9 mouse cellular contexts compared by ENCODE assay signal in the genomic region with DNA sequence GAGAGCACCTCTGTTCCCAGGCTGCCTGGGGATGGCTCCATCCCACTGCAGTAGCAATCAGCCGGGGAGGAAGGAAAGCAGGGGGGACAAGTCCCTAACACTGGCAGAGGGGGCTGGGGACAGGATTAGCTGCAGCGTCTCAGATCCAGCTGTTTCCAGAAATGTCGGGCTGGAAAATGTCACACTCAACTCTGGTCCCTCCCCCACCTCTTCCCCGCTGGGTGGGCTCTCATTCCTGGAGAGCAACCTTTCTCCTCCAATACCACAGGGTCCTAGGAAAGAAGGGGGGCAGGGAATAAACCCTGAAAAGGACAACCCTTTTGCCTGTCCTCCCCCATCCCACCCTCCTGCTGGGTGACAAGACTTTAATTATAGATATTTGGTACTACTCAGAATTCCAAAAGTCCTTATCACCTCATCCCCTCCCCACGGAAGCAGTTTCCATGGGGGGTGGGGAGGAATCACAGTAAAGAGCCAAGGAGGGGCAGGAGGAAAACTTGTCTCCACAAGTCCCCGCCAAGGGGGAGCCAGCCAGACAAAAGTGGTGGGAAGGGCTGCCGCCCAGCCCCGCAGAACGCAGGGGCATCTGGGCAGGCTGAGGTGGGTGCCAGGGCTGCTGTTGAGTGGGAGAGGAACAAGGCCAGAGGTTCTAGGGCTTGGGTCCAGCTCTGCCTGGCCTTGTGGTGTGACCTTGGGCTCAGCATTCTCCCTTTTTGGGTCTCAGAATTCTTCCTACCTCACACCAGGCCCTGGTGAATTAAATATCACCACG. TPM values are rescaled to one million over a fixed set of nuclear protein-coding genes. Genes with fewer than 3 reads are reported as not detected.
DNase-seq lines count a peak whose midpoint lies in the region; ATAC-seq and TF ChIP-seq lines count a peak whose summit lies in the region.
"Had no signal": no experiment of that assay in that cellular context is flagged by ENCODE, and none has a peak within 500 bp of the region (broad histone marks: within the 10 kb centered on the region; RNA-seq: fewer than 3 reads in every experiment).

No protein-coding gene starts in this region.

- H3K4me2 ChIP-seq in heart, embryonic 14.5 days (ENCODE audit: low read length), result peak overlapping the region; percentile 94
- H3K4me2 ChIP-seq in forebrain, embryonic 11.5 days (ENCODE audit: low read depth, low read length, severe bottlenecking), result peak overlapping the region; percentile 95; the same call in 1 of the 2 replicates
- H3K4me2 ChIP-seq in limb, embryonic 14.5 days (replicated peaks; ENCODE audit: low read depth, low read length, severe bottlenecking), result peak overlapping the region; percentile 97

- no peak for TF ChIP-seq POLR2A in limb, embryonic 14.5 days (IDR thresholded peaks at IDR 0.05; ENCODE audit: borderline replicate concordance, extremely low read depth, insufficient read depth, insufficient read length)

- peak overlapping the region; percentile 38 to 53; a peak in 2 of 4 replicates for H3K27ac ChIP-seq in heart, embryonic 14.5 days (replicated peaks in 1 of 2; ENCODE audit: control insufficient read depth in 1 of 2, insufficient read depth in 1 of 2, low read depth in 2 of 2, low read length in 2 of 2)
- no peak overlapping the region for H3K27ac ChIP-seq in forebrain, embryonic 11.5 days (ENCODE audit: low read depth, low read length)
- H3K27ac ChIP-seq in limb, embryonic 14.5 days (replicated peaks; ENCODE audit: low read depth, low read length), result no peak overlapping the region

- DNase-seq in heart, adult 11 months, result no peak
- peak; percentile 71 for DNase-seq in ES-CJ7 (ENCODE audit: low read depth, low spot score)
- no peak for DNase-seq in forebrain, embryonic 11.5 days (ENCODE audit: low spot score)
- no peak for DNase-seq in limb, embryonic 14.5 days (ENCODE audit: low spot score)
- no peak for DNase-seq in right cerebral cortex, postnatal 36 days (ENCODE audit: low spot score in 2 of 2)
- no peak for DNase-seq in thymus, postnatal 14 days
- DNase-seq: cerebellum, adult 8-10 months had no signal

- no peak for ATAC-seq in heart, embryonic 14.5 days (ENCODE audit: insufficient number of reproducible peaks, insufficient read depth, low FRiP score, low read depth)
- no peak for ATAC-seq in forebrain, embryonic 11.5 days (replicated peaks; ENCODE audit: low FRiP score)
- 0 out of 2 replicates have a peak, but pooled peaks have one; percentile 7 for ATAC-seq in limb, embryonic 14.5 days (ENCODE audit: low FRiP score, low read depth)
- ATAC-seq in erythroid progenitor cell, adult 5-6 weeks (replicated peaks; ENCODE audit: low FRiP score, poor library complexity, severe bottlenecking), result no peak

- peak overlapping the region; percentile 59 for H3K9ac ChIP-seq in heart, embryonic 14.5 days (ENCODE audit: low read length)
- H3K9ac ChIP-seq in forebrain, embryonic 11.5 days (ENCODE audit: low read length), result peak overlapping the region; percentile 31
- peak overlapping the region; percentile 41 for H3K9ac ChIP-seq in limb, embryonic 14.5 days (ENCODE audit: low read depth, low read length, severe bottlenecking)

- no peaks in the 10 kb centered on the region for H3K27me3 ChIP-seq in heart, embryonic 14.5 days (ENCODE audit: control insufficient read depth, insufficient read depth, low read length)
- H3K27me3 ChIP-seq in forebrain, embryonic 11.5 days (ENCODE audit: control insufficient read depth, insufficient read depth, low read length), result no peaks in the 10 kb centered on the region
- H3K27me3 ChIP-seq in limb, embryonic 14.5 days (ENCODE audit: control insufficient read depth, insufficient read depth, low read length), result no peaks in the 10 kb centered on the region

- H3K36me3 ChIP-seq in heart, embryonic 14.5 days (ENCODE audit: control insufficient read depth, insufficient read depth, low read length), result peaks cover 38% of the 10 kb centered on the region
- no peaks in the 10 kb centered on the region; the same call in 1 of the 2 replicates for H3K36me3 ChIP-seq in forebrain, embryonic 11.5 days (ENCODE audit: control insufficient read depth, insufficient read depth, low read length)
- peaks cover 42% of the 10 kb centered on the region for H3K36me3 ChIP-seq in limb, embryonic 14.5 days (ENCODE audit: control insufficient read depth, insufficient read depth, low read length)

- 14% methylated on average over 10 of the region's 10 CpGs for WGBS in heart, embryonic 14.5 days
- WGBS in forebrain, embryonic 11.5 days, result 24% methylated on average over 10 of the region's 10 CpGs
- WGBS in limb, embryonic 14.5 days, result 16% methylated on average over 10 of the region's 10 CpGs

- peak overlapping the region in 1 of 2 experiments; percentile 68; a peak in 2 of 4 replicates for H3K4me3 ChIP-seq in heart, embryonic 14.5 days (ENCODE audit: control insufficient read depth in 1 of 2, insufficient read depth in 1 of 2, low read depth in 1 of 2, low read length in 2 of 2)
- no peak overlapping the region; the same call in 1 of the 2 replicates for H3K4me3 ChIP-seq in forebrain, embryonic 11.5 days (ENCODE audit: low read depth, low read length)
- H3K4me3 ChIP-seq in limb, embryonic 14.5 days (replicated peaks; ENCODE audit: low read length), result peak overlapping the region; percentile 95

- no peaks in the 10 kb centered on the region for H3K9me3 ChIP-seq in heart, embryonic 14.5 days (ENCODE audit: control insufficient read depth, low read length)
- H3K9me3 ChIP-seq in forebrain, embryonic 11.5 days (ENCODE audit: control insufficient read depth, low read length), result no peaks in the 10 kb centered on the region
- H3K9me3 ChIP-seq in limb, embryonic 14.5 days (ENCODE audit: control insufficient read depth, low read length), result no peaks in the 10 kb centered on the region

- H3K4me1 ChIP-seq in heart, embryonic 14.5 days (ENCODE audit: control insufficient read depth in 2 of 2, insufficient read depth in 2 of 2, low read length in 2 of 2), result peaks cover 77 to 90% of the 10 kb centered on the region in 2 experiments
- peaks cover 43% of the 10 kb centered on the region for H3K4me1 ChIP-seq in forebrain, embryonic 11.5 days (replicated peaks; ENCODE audit: control insufficient read depth, insufficient read depth, low read length)
- H3K4me1 ChIP-seq in limb, embryonic 14.5 days (ENCODE audit: control insufficient read depth, insufficient read depth, low read length), result peaks cover 80% of the 10 kb centered on the region

RNA-seq across cellular contexts. Expression of gene Arhgef17, which starts 7.0 kb away (rescaled TPM):
- polyA plus RNA-seq in heart, embryonic 14.5 days (2014; fragmentation: Nextera tagmentation; extraction: Ambion mirVana), result 7.7 and 8.9 TPM in 2 replicates
- polyA plus RNA-seq in forebrain, embryonic 11.5 days (2014; fragmentation: Nextera tagmentation; extraction: Ambion mirVana), result 7.8 and 10.1 TPM in 2 replicates
- 42.8 and 55.2 TPM in 2 replicates for polyA plus RNA-seq in limb, embryonic 14.5 days (2012; rRNA removed)
- 15.4 and 16.4 TPM in 2 replicates for polyA plus RNA-seq in limb, embryonic 14.5 days (2014; fragmentation: Nextera tagmentation; extraction: Ambion mirVana)
- 0.42 TPM in 1 of 2 replicates, not detected in the other for total RNA-seq in erythroid progenitor cell, adult 5-6 weeks (2015; ENCODE audit: low replicate concordance)
- 0.08 TPM in 1 of 2 replicates, not detected in the other for total RNA-seq in erythroid progenitor cell, adult 5-6 weeks (2017; ENCODE audit: low replicate concordance)

RNA-seq across cellular contexts. Expression of gene P2ry6, which starts 49.6 kb away (rescaled TPM):
- polyA plus RNA-seq in heart, embryonic 14.5 days (2014; fragmentation: Nextera tagmentation; extraction: Ambion mirVana), result 4.3 and 5.4 TPM in 2 replicates
- polyA plus RNA-seq in forebrain, embryonic 11.5 days (2014; fragmentation: Nextera tagmentation; extraction: Ambion mirVana), result 1.9 and 3.3 TPM in 2 replicates
- 5.3 and 8.5 TPM in 2 replicates for polyA plus RNA-seq in limb, embryonic 14.5 days (2012; rRNA removed)
- 5.9 and 6.5 TPM in 2 replicates for polyA plus RNA-seq in limb, embryonic 14.5 days (2014; fragmentation: Nextera tagmentation; extraction: Ambion mirVana)
- 2.9 and 5.0 TPM in 2 replicates for total RNA-seq in erythroid progenitor cell, adult 5-6 weeks (2015; ENCODE audit: low replicate concordance)
- 0.64 and 1.7 TPM in 2 replicates for total RNA-seq in erythroid progenitor cell, adult 5-6 weeks (2017; ENCODE audit: low replicate concordance)

Comparison
In these comparisons a context has a peak if more than half of its experiments do, and no peak if none do; other contexts are left out.
1. H3K27ac ChIP-seq: peak in heart, embryonic 14.5 days (2 of 2); none in forebrain, embryonic 11.5 days (single experiment) and limb, embryonic 14.5 days (single experiment).
2. Peak in every context shown above with its lines, with median percentiles within 50 percentile points of each other: H3K4me2 ChIP-seq and H3K9ac ChIP-seq.